Mouse (Mus musculus) CH12.LX (cell line): ENCODE data around the gene Ffar1.

ENCODE experiments used
- CTCF ChIP-seq, 2 experiments: IDR thresholded peaks in 1 of 2; conservative IDR thresholded peaks in 1 of 2; 2 replicates each; pipeline ENCODE4 v1.5.1; 2011 to 2012; ENCODE audit warnings: low read depth in 2 of 2, low read length in 2 of 2, improper control_type of control experiment in 1 of 2, inconsistent platforms in 1 of 2, mild to moderate bottlenecking in 1 of 2, moderate library complexity in 1 of 2
- HCFC1 ChIP-seq: IDR thresholded peaks from 2 replicates; pipeline ENCODE4 v1.6.1; 2012; ENCODE audit warnings: low read depth, mild to moderate bottlenecking, inconsistent platforms, low read length, improper control_type of control experiment
- POLR2A ChIP-seq: IDR thresholded peaks from 2 replicates; pipeline ENCODE4 v1.6.1; 2011; ENCODE audit warnings: low read depth, mild to moderate bottlenecking, improper control_type of control experiment, low read length
- POLR2AphosphoS2 ChIP-seq: IDR thresholded peaks from 2 replicates; pipeline ENCODE4 v1.6.1; 2011; ENCODE audit warnings: low read depth, low read length, improper control_type of control experiment
- SIN3A ChIP-seq: IDR thresholded peaks from 2 replicates; pipeline ENCODE4 v1.6.1; 2012; ENCODE audit warnings: low read length, improper control_type of control experiment, inconsistent platforms
- TBP ChIP-seq: conservative IDR thresholded peaks from 2 replicates; pipeline ENCODE4 v1.6.1; 2011; ENCODE audit warnings: low read depth, low read length, improper control_type of control experiment
- USF1 ChIP-seq: IDR thresholded peaks from 2 replicates; pipeline ENCODE4 v1.6.1; 2014; ENCODE audit warnings: low read depth, mild to moderate bottlenecking, inconsistent platforms, low read length, improper control_type of control experiment

- TF ChIP-seq HCFC1 (no peak), USF1 (no peak), TBP (no peak), SIN3A (no peak), CTCF (conservative IDR thresholded peaks at IDR 0.05 in 1 of 2, IDR thresholded peaks at IDR 0.05 in 1 of 2; ENCODE audit: low read depth in 2 of 2, low read length in 2 of 2) (no peak), POLR2A (no peak), POLR2AphosphoS2 (no peak)
These were observed 33.9 kb upstream of the Ffar1 start for GRCm38 (mm10) chr7:30895217-30895616.
